Mouse (Mus musculus) forebrain, postnatal 0 days (tissue): ENCODE results near the gene Myh6. TPM values are rescaled to one million over a fixed set of nuclear protein-coding genes. Genes with fewer than 3 reads are reported as not detected.
"Not testable (repeated sequence)": the region's sequence is repeated elsewhere in the genome, so short reads cannot be mapped to it uniquely, and the experiment has no call there.

Experiments used
- ATAC-seq: fragments of 200-750 bp; cut with Nextera tagmentation; 2 replicates; pipeline ENCODE4 v1.8.0; 2017; ENCODE audit warnings: mild to moderate bottlenecking, moderate library complexity
- DNase-seq: peaks from one replicate; pipeline ENCODE4 v3.0.0-alpha.2; 2015
- H3K27ac ChIP-seq: fragments of 300-500 bp; sonication (generic); 2 replicates; pipeline ENCODE4 v1.5.1; 2014; ENCODE audit warnings: low read depth, mild to moderate bottlenecking, antibody characterized with exemption, low read length, moderate library complexity, mixed read lengths
- H3K27me3 ChIP-seq: fragments of 300-500 bp; sonication (generic); 2 replicates; pipeline ENCODE4 v1.6.1; 2014; ENCODE audit warnings: mild to moderate bottlenecking, low read length, mixed read lengths; ENCODE audit not compliant: insufficient read depth
- H3K36me3 ChIP-seq: fragments of 300-500 bp; sonication (generic); 2 replicates; pipeline ENCODE4 v1.6.1; 2014; ENCODE audit warnings: mild to moderate bottlenecking, moderate library complexity; ENCODE audit not compliant: insufficient read depth
- H3K4me1 ChIP-seq: fragments of 300-500 bp; sonication (generic); 2 replicates; pipeline ENCODE4 v1.6.1; 2014; ENCODE audit warnings: antibody characterized with exemption; ENCODE audit not compliant: insufficient read depth
- H3K4me2 ChIP-seq: fragments of 300-500 bp; sonication (generic); 2 replicates; pipeline ENCODE4 v1.6.1; 2014; ENCODE audit warnings: low read depth, mild to moderate bottlenecking, moderate library complexity
- H3K4me3 ChIP-seq: fragments of 300-500 bp; sonication (generic); 2 replicates; pipeline ENCODE4 v1.5.1; 2014; ENCODE audit warnings: low read depth, low read length, mixed read lengths
- H3K9ac ChIP-seq: fragments of 300-500 bp; sonication (generic); 2 replicates; pipeline ENCODE4 v1.6.1; 2014; ENCODE audit warnings: mild to moderate bottlenecking
- H3K9me3 ChIP-seq: fragments of 300-500 bp; sonication (generic); 2 replicates; pipeline ENCODE4 v1.6.1; 2016; ENCODE audit warnings: low read length
- CTCF ChIP-seq: sonication (generic); IDR thresholded peaks from 2 replicates; pipeline ENCODE4 v1.5.1; 2016; ENCODE audit warnings: antibody characterized with exemption, control low read depth, low read depth
- WGBS: fragments of 180-500 bp; shearing (Covaris S2); extraction: QIAGEN DNeasy Blood & Tissue Kit; methylation state at CpG from one replicate; pipeline ENCODE4 v1.1.7; 2014; 5-methylcytosine and 5-hydroxymethylcytosine counted together
- polyA plus RNA-seq: library from polyadenylated mRNA; unstranded; fragments of >200 nt; fragmentation: Nextera tagmentation; extraction: Ambion mirVana; gene quantifications from 2 replicates; pipeline ENCODE4 v1.2.1, GENCODE M21; 2015
- total RNA-seq: library from RNA; depleted of rRNA; stranded (reverse); fragments of >200 nt; gene quantifications from 2 replicates; pipeline ENCODE4 v1.2.3, GENCODE M21; 2014

Myh6 gene
- total and polyA plus RNA-seq, 2 experiments from 2014 or later: 2.3 to 5.8 TPM

- no peaks in the 10 kb centered on the region for H3K36me3 ChIP-seq
- peak overlapping the region; percentile 96 for H3K27ac ChIP-seq
- 0 out of 2 replicates have a peak overlapping the region, but pooled peaks have one; percentile 15 for H3K4me2 ChIP-seq
- WGBS: 17% methylated on average over 14 of the region's 14 CpGs
- no peaks in the 10 kb centered on the region for H3K9me3 ChIP-seq
- H3K4me1 ChIP-seq: peaks cover 25% of the 10 kb centered on the region
- ATAC-seq (peak; percentile 94), DNase-seq (peak; percentile 89)
- H3K9ac ChIP-seq: peak overlapping the region; percentile 40; the same call in 1 of the 2 replicates
- H3K27me3 ChIP-seq: no peaks in the 10 kb centered on the region
- no peak overlapping the region for H3K4me3 ChIP-seq
- TF ChIP-seq CTCF: no peak
These were observed 28.9 kb upstream of the Myh6 start for GRCm38 (mm10) chr14:54995457-54996138.

- no peaks in the 10 kb centered on the region for H3K9me3 ChIP-seq
- no peak overlapping the region for H3K9ac ChIP-seq
- H3K4me1 ChIP-seq: peaks cover 25% of the 10 kb centered on the region
- no peak for TF ChIP-seq CTCF
- DNase-seq (no peak), ATAC-seq (no peak)
- H3K4me3 ChIP-seq: no peak overlapping the region
- H3K36me3 ChIP-seq: no peaks in the 10 kb centered on the region
- no peak overlapping the region for H3K4me2 ChIP-seq
- H3K27ac ChIP-seq: peak overlapping the region; percentile 96
- no peaks in the 10 kb centered on the region for H3K27me3 ChIP-seq
These were observed 28.1 kb upstream of the Myh6 start for GRCm38 (mm10) chr14:54994869-54995186.

- no peak for TF ChIP-seq CTCF
- DNase-seq: no peak
These were observed 27.6 kb upstream of the Myh6 start, which contains the start of gene Myh7 for GRCm38 (mm10) chr14:54994136-54994868. Gene Myh7, minus strand, starts transcription at chr14:54994626.

GRCm38 (mm10) chr14:54993636-54994035, 26.9 kb upstream of the Myh6 start:
- WGBS: 63% methylated on average over 10 of the region's 10 CpGs
- no peak for DNase-seq
- no peak for ATAC-seq
- Histone ChIP-seq H3K4me1 (peaks cover 25% of the 10 kb centered on the region), H3K36me3 (no peaks in the 10 kb centered on the region), H3K27ac (peak overlapping the region; percentile 24; the same call in 1 of the 2 replicates), H3K9ac (no peak overlapping the region), H3K4me3 (no peak overlapping the region), H3K9me3 (no peaks in the 10 kb centered on the region), H3K27me3 (no peaks in the 10 kb centered on the region), H3K4me2 (no peak overlapping the region)
- TF ChIP-seq CTCF: no peak

More at GRCm38 (mm10) chr14:54994136-54994868, 27.6 kb upstream of the Myh6 start, which contains the start of gene Myh7:
- H3K9me3 ChIP-seq: no peaks in the 10 kb centered on the region
- no peaks in the 10 kb centered on the region for H3K27me3 ChIP-seq
- H3K27ac ChIP-seq: peak within 1 kb of the TSS; percentile 96
- no peaks in the 10 kb centered on the region for H3K36me3 ChIP-seq
- H3K4me3 ChIP-seq: no peak within 1 kb of the TSS
- 0 out of 2 replicates have a peak within 1 kb of the TSS, but pooled peaks have one; percentile 15 for H3K4me2 ChIP-seq
- peaks cover 25% of the 10 kb centered on the region for H3K4me1 ChIP-seq
- H3K9ac ChIP-seq: peak within 1 kb of the TSS; percentile 40; the same call in 1 of the 2 replicates
- WGBS: 51% methylated on average over 11 of the region's 11 CpGs
- ATAC-seq: no peak

- Histone ChIP-seq H3K36me3 (no peaks in the 10 kb centered on the region), H3K4me3 (no peak overlapping the region), H3K27me3 (no peaks in the 10 kb centered on the region), H3K9me3 (no peaks in the 10 kb centered on the region), H3K4me2 (no peak overlapping the region), H3K4me1 (peaks cover 23% of the 10 kb centered on the region), H3K9ac (no peak overlapping the region), H3K27ac (no peak overlapping the region)
- no peak for ATAC-seq
- no peak for DNase-seq
- 91% methylated on average over 10 of the region's 10 CpGs for WGBS
- no peak for TF ChIP-seq CTCF
These were observed 25.5 kb upstream of the Myh6 start for GRCm38 (mm10) chr14:54992196-54992595.

- TF ChIP-seq CTCF: no peak
- Histone ChIP-seq H3K9me3 (no peaks in the 10 kb centered on the region), H3K4me3 (no peak overlapping the region), H3K9ac (no peak overlapping the region), H3K27me3 (no peaks in the 10 kb centered on the region), H3K4me1 (0 out of 2 replicates have a peak, but pooled peaks cover 7% of the 10 kb centered on the region), H3K27ac (peak overlapping the region; percentile 62; the same call in 1 of the 2 replicates), H3K36me3 (no peaks in the 10 kb centered on the region), H3K4me2 (no peak overlapping the region)
- ATAC-seq (peak; percentile 51; the same call in 1 of the 2 replicates), DNase-seq (no peak)
- WGBS: 73% methylated on average over 8 of the region's 8 CpGs
These were observed 23.2 kb upstream of the Myh6 start for GRCm38 (mm10) chr14:54989886-54990441.

GRCm38 (mm10) chr14:54988882-54989281, 22.2 kb upstream of the Myh6 start:
- no peaks in the 10 kb centered on the region for H3K4me1 ChIP-seq
- H3K9me3 ChIP-seq: no peaks in the 10 kb centered on the region
- H3K36me3 ChIP-seq: no peaks in the 10 kb centered on the region
- ATAC-seq (no peak), DNase-seq (no peak)
- WGBS: 92% methylated on average over 13 of the region's 13 CpGs
- H3K4me2 ChIP-seq: no peak overlapping the region
- no peaks in the 10 kb centered on the region for H3K27me3 ChIP-seq
- H3K4me3 ChIP-seq: no peak overlapping the region
- no peak overlapping the region for H3K9ac ChIP-seq
- no peak overlapping the region for H3K27ac ChIP-seq
- TF ChIP-seq CTCF: no peak

- not testable (repeated sequence) for H3K9ac ChIP-seq, H3K4me3 ChIP-seq, H3K27ac ChIP-seq, DNase-seq, H3K9me3 ChIP-seq, H3K4me1 ChIP-seq, H3K27me3 ChIP-seq, H3K4me2 ChIP-seq, ATAC-seq, H3K36me3 ChIP-seq
- WGBS: 92% methylated on average over 9 of the region's 9 CpGs
These were observed 21.7 kb upstream of the Myh6 start for GRCm38 (mm10) chr14:54988350-54988874.
